Mouse (Mus musculus) intestine, embryonic 16.5 days (tissue): ENCODE data around the gene Ntm. TPM values are rescaled to one million over a fixed set of nuclear protein-coding genes. Genes with fewer than 3 reads are reported as not detected.
A peak's percentile ranks its signal among the peaks of the same experiment; 100 is the strongest.

Experiments
- ATAC-seq: fragments of 200-750 bp; cut with Nextera tagmentation; 2 replicates; pipeline ENCODE4 v1.8.0; 2017; ENCODE audit warnings: moderate TSS enrichment, moderate library complexity
- H3K27ac ChIP-seq: fragments of 300-500 bp; sonication (generic); 2 replicates; pipeline ENCODE4 v1.5.1; 2014; ENCODE audit warnings: mild to moderate bottlenecking, low read length
- H3K27me3 ChIP-seq: fragments of 300-500 bp; sonication (generic); replicated peaks from 2 replicates; pipeline ENCODE4 v1.6.1; 2014; ENCODE audit warnings: low read length, control low read depth, mixed read lengths; ENCODE audit not compliant: control insufficient read depth, insufficient read depth
- H3K36me3 ChIP-seq: fragments of 300-500 bp; sonication (generic); 2 replicates; pipeline ENCODE4 v1.6.1; 2014; ENCODE audit warnings: low read length, control low read depth; ENCODE audit not compliant: control insufficient read depth, insufficient read depth
- H3K4me1 ChIP-seq: fragments of 300-500 bp; sonication (generic); 2 replicates; pipeline ENCODE4 v1.6.1; 2014; ENCODE audit warnings: low read length, control low read depth, mixed read lengths; ENCODE audit not compliant: control insufficient read depth, insufficient read depth
- H3K4me2 ChIP-seq: fragments of 300-500 bp; sonication (generic); 2 replicates; pipeline ENCODE4 v1.6.1; 2014; ENCODE audit warnings: low read depth, low read length, control low read depth
- H3K4me3 ChIP-seq: fragments of 300-500 bp; sonication (generic); 2 replicates; pipeline ENCODE4 v1.5.1; 2014; ENCODE audit warnings: mild to moderate bottlenecking, low read length
- H3K9ac ChIP-seq: fragments of 300-500 bp; sonication (generic); 2 replicates; pipeline ENCODE4 v1.6.1; 2014; ENCODE audit warnings: low read depth, low read length
- H3K9me3 ChIP-seq: fragments of 300-500 bp; sonication (generic); 2 replicates; pipeline ENCODE4 v1.6.1; 2016; ENCODE audit warnings: low read length, control low read depth; ENCODE audit not compliant: control insufficient read depth
- WGBS: fragments of 180-500 bp; shearing (Covaris S2); extraction: QIAGEN DNeasy Blood & Tissue Kit; methylation state at CpG from one replicate; pipeline ENCODE4 v1.1.7; 2014; 5-methylcytosine and 5-hydroxymethylcytosine counted together
- polyA plus RNA-seq: library from polyadenylated mRNA; unstranded; fragments of >200 nt; fragmentation: Nextera tagmentation; extraction: Ambion mirVana; gene quantifications from 2 replicates; pipeline ENCODE4 v1.2.1, GENCODE M21; 2015

The Ntm gene
- polyA plus RNA-seq, 1 experiment from 2014 or later, result 5.5 TPM

- WGBS, result 35% methylated on average over 1 of the region's 1 CpGs
- Histone ChIP-seq H3K4me2 (no peak overlapping the region), H3K9me3 (no peaks in the 10 kb centered on the region), H3K36me3 (no peaks in the 10 kb centered on the region), H3K9ac (no peak overlapping the region), H3K27me3 (no peaks in the 10 kb centered on the region), H3K4me3 (no peak overlapping the region), H3K27ac (no peak overlapping the region), H3K4me1 (peaks cover 14% of the 10 kb centered on the region; the same call in 1 of the 2 replicates)
- ATAC-seq, result no peak
Measured at GRCm38 (mm10) chr9:29751396-29751795, 211.5 kb downstream of the Ntm start.

GRCm38 (mm10) chr9:29750371-29751014 lies 212.4 kb downstream of the Ntm start:
- Histone ChIP-seq H3K36me3 (no peaks in the 10 kb centered on the region), H3K9me3 (no peaks in the 10 kb centered on the region), H3K4me3 (peak overlapping the region; percentile 26), H3K4me2 (peak overlapping the region; percentile 46), H3K4me1 (peaks cover 14% of the 10 kb centered on the region; the same call in 1 of the 2 replicates), H3K9ac (peak overlapping the region; percentile 21; the same call in 1 of the 2 replicates), H3K27ac (peak overlapping the region; percentile 37), H3K27me3 (no peaks in the 10 kb centered on the region)
- WGBS, result 18% methylated on average over 15 of the region's 15 CpGs
- peak; percentile 59; the same call in 1 of the 2 replicates for ATAC-seq

- H3K27me3 ChIP-seq, result no peaks in the 10 kb centered on the region
- peaks cover 14% of the 10 kb centered on the region; the same call in 1 of the 2 replicates for H3K4me1 ChIP-seq
- no peak overlapping the region for H3K4me3 ChIP-seq
- no peak overlapping the region for H3K9ac ChIP-seq
- H3K27ac ChIP-seq, result no peak overlapping the region
- H3K4me2 ChIP-seq, result no peak overlapping the region
- 79% methylated on average over 4 of the region's 4 CpGs for WGBS
- H3K36me3 ChIP-seq, result no peaks in the 10 kb centered on the region
- H3K9me3 ChIP-seq, result no peaks in the 10 kb centered on the region
- ATAC-seq, result no peak
Measured at GRCm38 (mm10) chr9:29748070-29748469, 214.9 kb downstream of the Ntm start.

DNA sequence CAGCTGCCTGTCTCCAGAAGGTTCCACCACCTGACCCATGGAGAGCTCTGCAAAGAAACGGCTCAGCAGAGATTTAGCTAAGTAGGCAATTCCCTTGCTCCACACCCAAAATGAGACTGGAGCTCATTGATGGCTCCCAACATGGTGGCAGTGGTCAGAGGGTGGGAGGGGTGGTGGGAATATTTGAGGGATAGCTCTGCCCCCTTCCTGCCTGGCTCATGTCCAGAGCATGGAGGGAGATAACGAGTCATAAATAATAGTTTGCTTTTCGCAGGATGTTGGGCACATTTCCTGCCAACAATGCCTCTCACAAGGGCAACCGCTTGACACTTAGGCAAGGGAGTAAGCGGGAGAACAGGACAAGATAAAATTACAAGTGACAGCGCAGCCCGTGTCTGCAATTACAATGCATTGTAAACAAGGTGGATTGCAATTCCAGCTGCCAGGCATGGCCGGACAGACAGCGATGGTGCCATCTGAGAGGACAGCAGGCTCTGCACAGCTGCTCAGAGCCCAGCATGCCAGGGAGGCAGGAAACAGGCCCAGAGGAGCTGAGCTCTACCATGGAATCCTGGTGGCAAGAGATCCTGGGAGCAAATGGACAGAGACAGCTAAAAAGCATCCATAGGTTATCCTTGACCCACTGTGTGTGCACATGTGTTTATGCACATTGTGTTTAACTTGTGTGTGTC lies 224.0 kb downstream of the Ntm start:
- no peak overlapping the region for H3K9ac ChIP-seq
- no peaks in the 10 kb centered on the region for H3K9me3 ChIP-seq
- H3K36me3 ChIP-seq, result no peaks in the 10 kb centered on the region
- 70% methylated on average over 9 of the region's 9 CpGs for WGBS
- no peak for ATAC-seq
- no peaks in the 10 kb centered on the region for H3K27me3 ChIP-seq
- no peak overlapping the region for H3K4me2 ChIP-seq
- no peaks in the 10 kb centered on the region for H3K4me1 ChIP-seq
- H3K4me3 ChIP-seq, result no peak overlapping the region
- H3K27ac ChIP-seq, result no peak overlapping the region

DNA sequence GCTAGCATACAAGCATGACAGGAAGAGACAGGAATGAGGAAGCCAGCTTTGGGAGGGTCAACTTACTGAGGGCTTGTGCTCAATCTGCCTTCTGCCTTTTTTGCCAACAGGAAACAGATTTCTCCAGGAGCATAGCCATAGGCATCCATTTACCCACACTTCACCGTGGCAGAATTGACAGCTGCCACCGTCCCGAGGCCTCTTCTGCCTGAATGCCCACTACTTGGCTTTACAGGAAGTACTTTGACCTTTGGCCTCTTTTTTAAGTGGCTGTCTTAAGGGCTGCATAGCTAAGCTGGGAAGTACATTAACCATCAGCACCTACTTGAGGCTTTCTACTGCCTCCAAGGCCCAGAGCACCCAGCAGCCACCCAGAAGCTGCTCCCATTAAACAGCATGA lies 226.9 kb downstream of the Ntm start:
- H3K4me3 ChIP-seq, result no peak overlapping the region
- WGBS, result 36% methylated on average over 3 of the region's 3 CpGs
- no peak for ATAC-seq

GRCm38 (mm10) chr9:29732895-29733294 lies 230.0 kb downstream of the Ntm start:
- no peak overlapping the region for H3K4me2 ChIP-seq
- H3K27me3 ChIP-seq, result no peaks in the 10 kb centered on the region
- H3K9me3 ChIP-seq, result no peaks in the 10 kb centered on the region
- no peak overlapping the region for H3K27ac ChIP-seq
- 76% methylated on average over 3 of the region's 3 CpGs for WGBS
- no peak for ATAC-seq
- no peak overlapping the region for H3K9ac ChIP-seq
- no peaks in the 10 kb centered on the region for H3K36me3 ChIP-seq
- H3K4me1 ChIP-seq, result no peaks in the 10 kb centered on the region
- no peak overlapping the region for H3K4me3 ChIP-seq

More for the DNA sequence above, 226.9 kb downstream of the Ntm start:
- Histone ChIP-seq H3K27me3 (no peaks in the 10 kb centered on the region), H3K36me3 (no peaks in the 10 kb centered on the region), H3K9me3 (no peaks in the 10 kb centered on the region), H3K4me1 (no peaks in the 10 kb centered on the region), H3K4me2 (no peak overlapping the region), H3K27ac (no peak overlapping the region), H3K9ac (no peak overlapping the region)

- Histone ChIP-seq H3K27ac (no peak overlapping the region), H3K4me3 (no peak overlapping the region), H3K27me3 (no peaks in the 10 kb centered on the region), H3K9ac (no peak overlapping the region), H3K4me2 (no peak overlapping the region), H3K4me1 (0 out of 2 replicates have a peak, but pooled peaks cover 2% of the 10 kb centered on the region), H3K36me3 (no peaks in the 10 kb centered on the region), H3K9me3 (no peaks in the 10 kb centered on the region)
- no peak for ATAC-seq
- 62% methylated on average over 3 of the region's 3 CpGs for WGBS
Measured at GRCm38 (mm10) chr9:29731672-29732071, 231.3 kb downstream of the Ntm start.

DNA sequence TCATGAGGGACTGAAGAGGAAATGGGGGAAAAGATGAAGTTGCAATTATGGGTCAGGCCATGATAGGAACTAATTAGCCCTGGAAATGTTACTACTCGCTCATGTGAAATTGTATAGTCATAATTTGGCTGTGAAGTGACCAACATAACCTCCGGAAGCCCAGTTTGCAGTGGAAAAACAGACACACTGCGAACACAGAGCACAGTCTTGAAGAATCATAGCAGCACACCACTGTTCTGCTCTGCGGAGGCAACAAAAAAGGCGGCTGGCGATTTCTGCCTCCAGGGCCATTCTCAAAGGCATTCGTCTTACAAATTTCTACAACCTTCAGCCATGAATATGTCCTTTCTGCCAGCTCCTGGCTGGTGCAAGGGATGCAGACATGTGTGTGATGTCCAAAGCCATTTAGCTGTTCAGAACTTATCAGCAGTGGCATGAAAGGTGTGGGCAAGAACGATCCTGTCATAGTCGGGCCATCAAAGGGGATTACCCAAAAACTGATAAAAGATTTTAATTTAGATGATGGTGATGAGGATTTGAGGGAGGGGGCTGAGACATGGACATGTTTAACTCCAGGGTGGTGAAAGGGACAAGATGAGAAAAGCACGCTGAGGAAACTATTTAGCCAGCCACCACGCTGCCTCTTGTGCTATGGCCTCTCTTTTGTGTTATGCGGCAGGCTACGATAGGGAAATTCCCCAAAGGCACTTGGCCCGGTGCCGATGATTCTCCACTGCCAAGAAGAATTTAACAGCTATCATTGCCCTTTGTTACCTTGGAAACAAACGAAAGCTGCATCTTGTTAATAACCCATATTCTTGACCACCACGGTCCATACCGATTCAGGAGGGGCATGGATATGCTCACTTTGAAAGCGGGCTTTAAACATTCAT lies 235.2 kb downstream of the Ntm start:
- 64% methylated on average over 19 of the region's 19 CpGs for WGBS
- no peaks in the 10 kb centered on the region for H3K9me3 ChIP-seq
- ATAC-seq, result peak; percentile 23; the same call in 1 of the 2 replicates

GRCm38 (mm10) chr9:29721461-29721860 lies 241.5 kb downstream of the Ntm start:
- ATAC-seq, result no peak
- Histone ChIP-seq H3K27ac (no peak overlapping the region), H3K9ac (no peak overlapping the region), H3K9me3 (no peaks in the 10 kb centered on the region), H3K27me3 (no peaks in the 10 kb centered on the region), H3K4me3 (no peak overlapping the region), H3K4me2 (no peak overlapping the region), H3K4me1 (no peaks in the 10 kb centered on the region), H3K36me3 (no peaks in the 10 kb centered on the region)
- 39% methylated on average over 1 of the region's 1 CpGs for WGBS

More for the DNA sequence above, 235.2 kb downstream of the Ntm start:
- Histone ChIP-seq H3K27me3 (no peaks in the 10 kb centered on the region), H3K4me3 (no peak overlapping the region), H3K9ac (no peak overlapping the region), H3K27ac (no peak overlapping the region), H3K4me1 (0 out of 2 replicates have a peak, but pooled peaks cover 2% of the 10 kb centered on the region), H3K36me3 (no peaks in the 10 kb centered on the region), H3K4me2 (no peak overlapping the region)
